Mouse (Mus musculus) hindbrain, postnatal 0 days (tissue): Measurements from ENCODE around the gene Ppp1r14c. TPM values are rescaled to one million over a fixed set of nuclear protein-coding genes. Genes with fewer than 3 reads are reported as not detected.
"Not testable (repeated sequence)": the region's sequence is repeated elsewhere in the genome, so short reads cannot be mapped to it uniquely, and the experiment has no call there.

Experiments used
- ATAC-seq: fragments of 200-750 bp; cut with Nextera tagmentation; 2 replicates; pipeline ENCODE4 v1.8.0; 2017; ENCODE audit warnings: mild to moderate bottlenecking, moderate TSS enrichment, moderate library complexity
- DNase-seq: peaks from one replicate; pipeline ENCODE4 v3.0.0-alpha.2; 2015; ENCODE audit warnings: low spot score
- H3K27ac ChIP-seq: fragments of 300-500 bp; sonication (generic); 2 replicates; pipeline ENCODE4 v1.5.1; 2014; ENCODE audit warnings: mild to moderate bottlenecking
- H3K27me3 ChIP-seq: fragments of 300-500 bp; sonication (generic); 2 replicates; pipeline ENCODE4 v1.6.1; 2014; ENCODE audit warnings: low read length, mixed read lengths; ENCODE audit not compliant: insufficient read depth
- H3K36me3 ChIP-seq: fragments of 300-500 bp; sonication (generic); 2 replicates; pipeline ENCODE4 v1.6.1; 2014; ENCODE audit warnings: low read length, mixed read lengths; ENCODE audit not compliant: insufficient read depth
- H3K4me1 ChIP-seq: fragments of 300-500 bp; sonication (generic); 2 replicates; pipeline ENCODE4 v1.6.1; 2014; ENCODE audit warnings: antibody characterized with exemption, low read length, mixed read lengths; ENCODE audit not compliant: insufficient read depth
- H3K4me2 ChIP-seq: fragments of 300-500 bp; sonication (generic); 2 replicates; pipeline ENCODE4 v1.6.1; 2014; ENCODE audit warnings: low read depth, mild to moderate bottlenecking, low read length, moderate library complexity, mixed read lengths
- H3K4me3 ChIP-seq: fragments of 300-500 bp; sonication (generic); 2 replicates; pipeline ENCODE4 v1.5.1; 2014; ENCODE audit warnings: low read length
- H3K9ac ChIP-seq: fragments of 300-500 bp; sonication (generic); replicated peaks from 2 replicates; pipeline ENCODE4 v1.6.1; 2014; ENCODE audit warnings: mild to moderate bottlenecking, low read length, moderate library complexity, mixed read lengths
- H3K9me3 ChIP-seq: fragments of 300-500 bp; sonication (generic); 2 replicates; pipeline ENCODE4 v1.6.1; 2016; ENCODE audit warnings: low read length, mixed read lengths
- CTCF ChIP-seq: IDR thresholded peaks from 2 replicates; pipeline ENCODE4 v1.5.1; 2016; ENCODE audit warnings: antibody characterized with exemption, control low read depth, low read depth
- WGBS: fragments of 180-500 bp; shearing (Covaris S2); extraction: QIAGEN DNeasy Blood & Tissue Kit; methylation state at CpG from one replicate; pipeline ENCODE4 v1.1.7; 2014; 5-methylcytosine and 5-hydroxymethylcytosine counted together
- polyA plus RNA-seq: library from polyadenylated mRNA; unstranded; fragments of >200 nt; fragmentation: Nextera tagmentation; extraction: Ambion mirVana; gene quantifications from 2 replicates; pipeline ENCODE4 v1.2.1, GENCODE M21; 2015
- total RNA-seq: library from RNA; depleted of rRNA; stranded (reverse); fragments of >200 nt; gene quantifications from 2 replicates; pipeline ENCODE4 v1.2.3, GENCODE M21; 2014

The Ppp1r14c gene
- total and polyA plus RNA-seq, 2 experiments from 2014 or later = 83.1 to 93.7 TPM

- 72% methylated on average over 3 of the region's 3 CpGs for WGBS
- peak; percentile 73 for ATAC-seq
Observed at GRCm38 (mm10) chr10:3490052-3490451, 124.2 kb downstream of the Ppp1r14c start.

GRCm38 (mm10) chr10:3496791-3497190 lies 130.9 kb downstream of the Ppp1r14c start:
- no peak overlapping the region for H3K27ac ChIP-seq
- no peaks in the 10 kb centered on the region for H3K27me3 ChIP-seq
- no peaks in the 10 kb centered on the region for H3K9me3 ChIP-seq
- no peaks in the 10 kb centered on the region for H3K36me3 ChIP-seq
- DNase-seq = peak; percentile 69
- 0 out of 2 replicates have a peak, but pooled peaks have one; percentile 27 for ATAC-seq
- no peak overlapping the region for H3K4me3 ChIP-seq
- no peak overlapping the region for H3K4me2 ChIP-seq
- TF ChIP-seq CTCF = no peak
- no peaks in the 10 kb centered on the region; the same call in 1 of the 2 replicates for H3K4me1 ChIP-seq
- no peak overlapping the region for H3K9ac ChIP-seq
- WGBS = 31% methylated on average over 2 of the region's 2 CpGs

More at GRCm38 (mm10) chr10:3490052-3490451, 124.2 kb downstream of the Ppp1r14c start:
- Histone ChIP-seq H3K4me3 (no peak overlapping the region), H3K27me3 (no peaks in the 10 kb centered on the region), H3K27ac (no peak overlapping the region), H3K4me1 (no peaks in the 10 kb centered on the region), H3K4me2 (no peak overlapping the region), H3K9me3 (no peaks in the 10 kb centered on the region), H3K36me3 (no peaks in the 10 kb centered on the region), H3K9ac (no peak overlapping the region)
- DNase-seq = peak; percentile 66
- no peak for TF ChIP-seq CTCF

- H3K36me3 ChIP-seq, H3K4me1 ChIP-seq, DNase-seq, H3K27ac ChIP-seq, H3K27me3 ChIP-seq, ATAC-seq, H3K4me2 ChIP-seq, H3K9me3 ChIP-seq, H3K4me3 ChIP-seq, H3K9ac ChIP-seq: not testable (repeated sequence)
- WGBS = 97% methylated on average over 6 of the region's 6 CpGs
Observed at GRCm38 (mm10) chr10:3500846-3501245, 135.0 kb downstream of the Ppp1r14c start.

- DNase-seq = peak; percentile 89
- H3K27me3 ChIP-seq = no peaks in the 10 kb centered on the region
- no peaks in the 10 kb centered on the region for H3K36me3 ChIP-seq
- 34% methylated on average over 8 of the region's 8 CpGs for WGBS
- TF ChIP-seq CTCF = no peak
- no peak overlapping the region for H3K9ac ChIP-seq
- peak; percentile 67 for ATAC-seq
- H3K9me3 ChIP-seq = no peaks in the 10 kb centered on the region
- peaks cover 10% of the 10 kb centered on the region; the same call in 1 of the 2 replicates for H3K4me1 ChIP-seq
- no peak overlapping the region for H3K4me2 ChIP-seq
- no peak overlapping the region for H3K27ac ChIP-seq
- H3K4me3 ChIP-seq = no peak overlapping the region
Observed at GRCm38 (mm10) chr10:3507484-3508221, 141.8 kb downstream of the Ppp1r14c start.

- WGBS = 46% methylated on average over 2 of the region's 2 CpGs
- Histone ChIP-seq H3K27me3 (no peaks in the 10 kb centered on the region), H3K36me3 (no peaks in the 10 kb centered on the region), H3K9me3 (no peaks in the 10 kb centered on the region), H3K4me3 (no peak overlapping the region), H3K4me2 (no peak overlapping the region), H3K9ac (no peak overlapping the region), H3K27ac (no peak overlapping the region), H3K4me1 (peaks cover 10% of the 10 kb centered on the region; the same call in 1 of the 2 replicates)
- ATAC-seq (0 out of 2 replicates have a peak, but pooled peaks have one; percentile 35), DNase-seq (no peak)
- no peak for TF ChIP-seq CTCF
Observed at GRCm38 (mm10) chr10:3508222-3508588, 142.3 kb downstream of the Ppp1r14c start.

GRCm38 (mm10) chr10:3508746-3509145 lies 142.9 kb downstream of the Ppp1r14c start:
- peaks cover 10% of the 10 kb centered on the region; the same call in 1 of the 2 replicates for H3K4me1 ChIP-seq
- no peak overlapping the region for H3K27ac ChIP-seq
- H3K9me3 ChIP-seq = no peaks in the 10 kb centered on the region
- no peak for DNase-seq
- no peak for TF ChIP-seq CTCF
- no peaks in the 10 kb centered on the region for H3K36me3 ChIP-seq
- H3K9ac ChIP-seq = no peak overlapping the region
- H3K4me3 ChIP-seq = no peak overlapping the region
- WGBS = 61% methylated on average over 2 of the region's 2 CpGs
- no peak overlapping the region for H3K4me2 ChIP-seq
- no peaks in the 10 kb centered on the region for H3K27me3 ChIP-seq
- no peak for ATAC-seq

GRCm38 (mm10) chr10:3509663-3510277 lies 143.9 kb downstream of the Ppp1r14c start:
- Histone ChIP-seq H3K4me3 (no peak overlapping the region), H3K27ac (no peak overlapping the region), H3K36me3 (no peaks in the 10 kb centered on the region), H3K4me2 (no peak overlapping the region), H3K27me3 (no peaks in the 10 kb centered on the region), H3K9ac (no peak overlapping the region), H3K4me1 (peaks cover 10% of the 10 kb centered on the region; the same call in 1 of the 2 replicates), H3K9me3 (no peaks in the 10 kb centered on the region)
- WGBS = 33% methylated on average over 7 of the region's 7 CpGs
- ATAC-seq (peak; percentile 56), DNase-seq (peak; percentile 71)
- no peak for TF ChIP-seq CTCF
